Mouse (Mus musculus): ENCODE data around the gene Anks1. TPM values are rescaled to one million over a fixed set of nuclear protein-coding genes. Genes with fewer than 3 reads are reported as not detected.

Anks1 gene
- polyA plus RNA-seq, 1 experiment: 45.2 TPM

GRCm38 (mm10) chr17:28097308-28097707, 188.2 kb downstream of the Anks1 start:
- DNase-seq (ENCODE audit: low spot score): no peak

GRCm38 (mm10) chr17:28099086-28099485, 190.0 kb downstream of the Anks1 start:
- no peak for DNase-seq (ENCODE audit: low spot score)

GRCm38 (mm10) chr17:28100669-28101068, 191.6 kb downstream of the Anks1 start:
- DNase-seq (ENCODE audit: low spot score): no peak

GRCm38 (mm10) chr17:28101284-28101887, 192.3 kb downstream of the Anks1 start:
- no peak for DNase-seq (ENCODE audit: low spot score)

GRCm38 (mm10) chr17:28101902-28102319, 192.8 kb downstream of the Anks1 start:
- DNase-seq (ENCODE audit: low spot score): no peak

GRCm38 (mm10) chr17:28104416-28104815, 195.3 kb downstream of the Anks1 start:
- DNase-seq (ENCODE audit: low spot score): no peak

GRCm38 (mm10) chr17:28106352-28106751, 197.2 kb downstream of the Anks1 start:
- no peak for DNase-seq (ENCODE audit: low spot score)

- DNase-seq (ENCODE audit: low spot score): no peak
Observed at GRCm38 (mm10) chr17:28107275-28107674, 198.2 kb downstream of the Anks1 start.

GRCm38 (mm10) chr17:28112266-28112665, 203.2 kb downstream of the Anks1 start:
- DNase-seq (ENCODE audit: low spot score): no peak

Other genes with a start within 250 kb of the Anks1 start
- 0.17 and 0.21 TPM in 2 replicates for gene Spdef, start 180.4 kb upstream of the Anks1 start, polyA plus RNA-seq (2012; rRNA removed)
- gene D17Wsu92e, start 88.7 kb upstream of the Anks1 start, polyA plus RNA-seq (2012; rRNA removed): 62.7 and 79.1 TPM in 2 replicates
- gene Snrpc, start 71.2 kb upstream of the Anks1 start, polyA plus RNA-seq (2012; rRNA removed): 74.7 and 77.3 TPM in 2 replicates
- gene Uhrf1bp1, start 52.9 kb upstream of the Anks1 start, polyA plus RNA-seq (2012; rRNA removed): 5.2 and 6.0 TPM in 2 replicates
- gene Taf11, start 538 bp downstream of the Anks1 start, polyA plus RNA-seq (2012; rRNA removed): 32.9 and 33.2 TPM in 2 replicates
- 0.19 and 0.43 TPM in 2 replicates for gene Tcp11, start 171.3 kb downstream of the Anks1 start, polyA plus RNA-seq (2012; rRNA removed)
- gene Scube3, start 232.8 kb downstream of the Anks1 start, polyA plus RNA-seq (2012; rRNA removed): 1.6 and 1.8 TPM in 2 replicates

Measured in urinary bladder, adult 2 months (tissue).